Mouse (Mus musculus) stomach, embryonic 14.5 days (tissue): ENCODE measurements around the gene Cyp2w1. TPM values are rescaled to one million over a fixed set of nuclear protein-coding genes. Genes with fewer than 3 reads are reported as not detected.

Experiments used
- ATAC-seq: fragments of 200-750 bp; cut with Nextera tagmentation; 2 replicates; pipeline ENCODE4 v1.8.0; 2017; ENCODE audit warnings: low read depth, moderate TSS enrichment; ENCODE audit not compliant: insufficient number of reproducible peaks, insufficient read depth, low FRiP score
- H3K27ac ChIP-seq: fragments of 300-500 bp; sonication (generic); 2 replicates; pipeline ENCODE4 v1.5.1; 2014; ENCODE audit warnings: mild to moderate bottlenecking, low read length, moderate library complexity, mixed read lengths
- H3K27me3 ChIP-seq: fragments of 300-500 bp; sonication (generic); 2 replicates; pipeline ENCODE4 v1.6.1; 2014; ENCODE audit warnings: low read length, control low read depth, mixed read lengths; ENCODE audit not compliant: control insufficient read depth, insufficient read depth
- H3K36me3 ChIP-seq: fragments of 300-500 bp; sonication (generic); 2 replicates; pipeline ENCODE4 v1.6.1; 2014; ENCODE audit warnings: mild to moderate bottlenecking, control low read depth, low read length, moderate library complexity, mixed read lengths; ENCODE audit not compliant: control insufficient read depth, insufficient read depth
- H3K4me1 ChIP-seq: fragments of 300-500 bp; sonication (generic); 2 replicates; pipeline ENCODE4 v1.6.1; 2014; ENCODE audit warnings: low read length, control low read depth, mixed read lengths; ENCODE audit not compliant: control insufficient read depth, insufficient read depth
- H3K4me2 ChIP-seq: fragments of 300-500 bp; sonication (generic); replicated peaks from 2 replicates; pipeline ENCODE4 v1.6.1; 2014; ENCODE audit warnings: low read depth, low read length, control low read depth
- H3K4me3 ChIP-seq: fragments of 300-500 bp; sonication (generic); 2 replicates; pipeline ENCODE4 v1.5.1; 2014; ENCODE audit warnings: low read depth, low read length, control low read depth
- H3K9ac ChIP-seq: fragments of 300-500 bp; sonication (generic); replicated peaks from 2 replicates; pipeline ENCODE4 v1.6.1; 2014; ENCODE audit warnings: low read depth, mild to moderate bottlenecking, control low read depth, low read length, moderate library complexity, mixed read lengths
- H3K9me3 ChIP-seq: fragments of 300-500 bp; sonication (generic); 2 replicates; pipeline ENCODE4 v1.6.1; 2016; ENCODE audit warnings: low read depth, low read length, control low read depth; ENCODE audit not compliant: control insufficient read depth
- WGBS: fragments of 180-500 bp; shearing (Covaris S2); extraction: QIAGEN DNeasy Blood & Tissue Kit; methylation state at CpG from one replicate; pipeline ENCODE4 v1.1.7; 2014; 5-methylcytosine and 5-hydroxymethylcytosine counted together
- polyA plus RNA-seq: library from polyadenylated mRNA; unstranded; fragments of >200 nt; fragmentation: Nextera tagmentation; extraction: Ambion mirVana; gene quantifications from 2 replicates; pipeline ENCODE4 v1.2.1, GENCODE M21; 2014

Gene Cyp2w1
- polyA plus RNA-seq, 1 experiment from 2014 or later: 6.8 TPM

DNA sequence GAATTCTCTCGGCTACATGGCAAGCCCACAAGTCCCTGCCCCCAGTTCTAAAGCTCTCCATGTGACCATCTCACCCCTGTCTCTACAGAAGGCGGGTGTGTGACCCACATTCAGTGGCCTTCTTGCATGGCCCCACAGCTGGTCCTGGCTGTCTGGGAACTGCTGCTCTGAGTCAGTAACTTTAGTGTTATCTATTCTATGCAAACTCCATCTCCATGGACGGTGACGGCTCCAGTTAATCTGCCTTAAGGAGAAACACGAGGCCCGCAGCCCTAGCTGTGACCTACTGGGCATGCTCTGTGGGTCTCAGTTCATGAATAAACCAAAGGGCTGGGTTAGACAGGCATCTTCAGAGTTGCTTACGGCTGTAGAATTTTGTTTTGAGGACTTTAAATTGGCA lies 42.0 kb downstream of the Cyp2w1 start:
- Histone ChIP-seq H3K27ac (no peak overlapping the region), H3K9ac (no peak overlapping the region), H3K4me3 (no peak overlapping the region), H3K36me3 (no peaks in the 10 kb centered on the region), H3K4me2 (no peak overlapping the region), H3K9me3 (no peaks in the 10 kb centered on the region), H3K27me3 (no peaks in the 10 kb centered on the region), H3K4me1 (peaks cover 8% of the 10 kb centered on the region)
- no peak for ATAC-seq
- 62% methylated on average over 7 of the region's 7 CpGs for WGBS

DNA sequence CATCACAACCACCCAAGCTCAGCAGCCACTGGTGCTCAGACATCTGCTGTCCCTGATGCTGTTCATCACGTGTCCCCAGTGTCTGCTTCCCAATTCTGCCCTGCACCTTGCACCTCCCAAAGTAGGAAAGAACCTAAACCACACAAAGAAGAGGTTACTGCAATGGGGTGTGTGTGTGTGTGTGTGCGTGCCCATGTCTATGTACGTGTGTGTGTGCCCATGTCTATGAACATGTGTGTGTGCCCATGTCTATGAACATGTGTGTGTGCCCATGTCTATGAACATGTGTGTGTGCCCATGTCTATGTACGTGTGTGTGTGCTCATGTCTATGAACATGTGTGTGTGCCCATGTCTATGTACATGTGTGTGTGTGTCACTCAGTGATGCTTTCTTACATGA lies 43.1 kb downstream of the Cyp2w1 start:
- Histone ChIP-seq H3K4me2 (no peak overlapping the region), H3K4me1 (no peaks in the 10 kb centered on the region), H3K9ac (no peak overlapping the region), H3K9me3 (no peaks in the 10 kb centered on the region), H3K27me3 (no peaks in the 10 kb centered on the region), H3K27ac (no peak overlapping the region), H3K36me3 (no peaks in the 10 kb centered on the region), H3K4me3 (no peak overlapping the region)
- ATAC-seq: no peak
- 92% methylated on average over 4 of the region's 4 CpGs for WGBS

DNA sequence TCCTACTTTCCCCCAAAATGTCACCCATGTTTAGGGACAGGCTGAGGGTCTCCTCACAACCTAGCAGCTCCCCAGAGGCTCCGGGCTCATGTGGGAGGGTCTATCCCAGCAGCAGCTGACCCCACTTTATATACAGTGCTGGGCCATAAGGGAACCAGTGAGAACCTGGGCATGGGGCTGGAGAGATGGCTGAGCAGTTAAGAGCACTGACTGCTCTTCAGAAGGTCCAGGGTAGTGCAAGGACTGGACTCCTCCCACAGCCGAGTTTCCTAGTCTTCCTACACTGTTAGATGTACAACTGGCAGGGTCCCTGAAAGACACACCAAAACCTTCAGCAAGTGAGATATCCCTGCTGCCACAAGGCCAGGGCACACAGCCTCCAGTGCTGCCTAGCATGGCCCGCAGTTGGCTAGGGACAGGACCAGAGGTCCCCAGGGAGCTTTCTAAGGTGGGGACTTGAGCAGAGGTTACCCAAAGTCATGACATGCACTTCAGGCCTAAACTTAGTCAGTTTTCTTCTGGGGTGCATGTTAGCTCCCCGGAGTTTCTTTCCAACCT lies 45.0 kb downstream of the Cyp2w1 start:
- 88% methylated on average over 4 of the region's 4 CpGs for WGBS
- ATAC-seq: no peak
- no peaks in the 10 kb centered on the region for H3K4me1 ChIP-seq
- H3K9ac ChIP-seq: no peak overlapping the region
- no peaks in the 10 kb centered on the region for H3K9me3 ChIP-seq
- H3K4me3 ChIP-seq: no peak overlapping the region
- H3K27me3 ChIP-seq: no peaks in the 10 kb centered on the region
- H3K36me3 ChIP-seq: no peaks in the 10 kb centered on the region
- no peak overlapping the region for H3K27ac ChIP-seq
- H3K4me2 ChIP-seq: no peak overlapping the region

DNA sequence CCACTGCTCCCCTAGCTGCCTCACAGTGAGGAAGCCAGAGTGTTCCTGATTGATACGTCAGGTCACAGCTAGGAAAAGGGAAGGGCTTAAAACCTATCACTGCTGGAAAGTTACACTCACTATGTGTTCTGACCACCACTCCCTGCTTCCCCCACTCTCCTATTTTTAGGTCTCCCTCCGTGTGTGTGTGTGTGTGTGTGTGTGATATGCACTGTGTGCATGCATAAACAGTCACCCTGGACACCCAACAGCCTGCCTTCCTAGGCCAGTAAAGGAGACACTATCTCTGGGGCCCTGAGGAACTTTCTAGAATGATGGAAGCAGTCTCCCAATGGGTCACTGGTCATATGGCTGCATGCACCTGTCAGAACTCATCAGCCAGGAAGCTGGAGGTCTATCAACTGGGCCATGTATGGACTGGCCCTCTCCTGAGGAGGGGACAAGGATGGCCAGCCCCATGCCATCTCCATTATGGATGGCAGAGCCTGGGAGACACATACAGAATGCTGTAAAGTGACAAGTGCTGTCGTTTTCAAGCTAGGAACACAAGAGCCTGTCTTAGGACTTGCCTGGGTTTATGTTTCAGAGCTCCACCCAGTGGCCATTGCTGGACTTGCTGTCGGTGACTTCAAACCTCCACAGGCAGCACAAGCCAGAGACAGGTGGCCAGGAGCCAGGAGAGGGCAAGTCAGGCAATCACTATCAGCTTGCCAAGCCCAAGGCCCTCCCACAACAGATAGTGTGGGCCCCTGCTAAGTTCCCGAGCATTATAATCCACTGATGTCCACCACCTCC lies 45.7 kb downstream of the Cyp2w1 start:
- no peaks in the 10 kb centered on the region for H3K9me3 ChIP-seq
- H3K36me3 ChIP-seq: no peaks in the 10 kb centered on the region
- 41% methylated on average over 5 of the region's 5 CpGs for WGBS
- peak; percentile 79 for ATAC-seq
- H3K27ac ChIP-seq: no peak overlapping the region
- no peak overlapping the region for H3K4me2 ChIP-seq
- H3K4me1 ChIP-seq: no peaks in the 10 kb centered on the region
- no peak overlapping the region for H3K9ac ChIP-seq
- H3K27me3 ChIP-seq: no peaks in the 10 kb centered on the region
- H3K4me3 ChIP-seq: no peak overlapping the region

DNA sequence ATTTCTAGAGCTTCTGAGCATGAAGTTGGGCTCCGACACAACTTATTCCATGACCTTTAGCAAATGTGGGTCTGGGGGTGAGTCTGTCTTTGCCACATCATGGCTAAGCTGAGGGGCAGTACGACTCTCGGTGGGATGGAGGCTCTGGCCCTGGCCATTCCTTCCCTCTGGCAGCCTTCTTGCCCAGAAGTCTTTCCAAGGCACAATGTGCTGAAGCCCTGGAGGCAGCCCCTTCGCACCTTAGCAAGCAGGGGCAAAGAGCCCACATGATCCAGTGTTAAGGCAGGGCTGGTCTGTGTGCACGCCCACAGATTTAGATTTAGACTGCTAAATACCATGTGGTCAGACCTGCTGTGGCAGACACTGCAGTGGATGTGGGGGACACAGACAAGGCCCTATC lies 46.4 kb downstream of the Cyp2w1 start:
- Histone ChIP-seq H3K4me3 (no peak overlapping the region), H3K27me3 (no peaks in the 10 kb centered on the region), H3K9me3 (no peaks in the 10 kb centered on the region), H3K9ac (no peak overlapping the region), H3K4me1 (no peaks in the 10 kb centered on the region), H3K27ac (no peak overlapping the region), H3K36me3 (no peaks in the 10 kb centered on the region), H3K4me2 (no peak overlapping the region)
- no peak for ATAC-seq
- 79% methylated on average over 5 of the region's 5 CpGs for whole genome bisulfite sequencing

DNA sequence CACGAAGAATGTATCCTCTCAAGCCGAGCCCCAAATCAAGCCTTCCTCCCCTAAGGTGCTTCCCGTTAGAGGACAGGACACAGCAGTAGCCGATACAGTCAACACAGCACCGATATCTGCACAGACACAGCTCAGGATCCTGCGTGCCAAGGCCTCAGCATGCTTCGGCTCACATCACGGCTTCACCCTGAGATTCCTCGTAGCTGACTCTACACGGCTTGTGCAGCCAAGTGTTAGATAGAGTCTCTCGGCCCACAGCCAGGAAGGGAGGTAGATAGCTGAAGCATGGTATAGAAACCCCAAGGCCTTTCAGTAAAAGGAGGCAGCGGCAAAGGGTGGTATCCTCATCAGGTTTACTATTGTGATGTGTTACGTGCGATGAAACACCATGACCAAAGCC lies 47.6 kb downstream of the Cyp2w1 start:
- no peak overlapping the region for H3K9ac ChIP-seq
- no peak overlapping the region for H3K4me2 ChIP-seq
- 89% methylated on average over 14 of the region's 14 CpGs for WGBS
- no peak overlapping the region for H3K4me3 ChIP-seq
- no peaks in the 10 kb centered on the region for H3K36me3 ChIP-seq
- H3K9me3 ChIP-seq: no peaks in the 10 kb centered on the region
- 0 out of 2 replicates have a peak, but pooled peaks cover under 1% of the 10 kb centered on the region for H3K4me1 ChIP-seq
- ATAC-seq: no peak
- H3K27me3 ChIP-seq: no peaks in the 10 kb centered on the region
- no peak overlapping the region for H3K27ac ChIP-seq

DNA sequence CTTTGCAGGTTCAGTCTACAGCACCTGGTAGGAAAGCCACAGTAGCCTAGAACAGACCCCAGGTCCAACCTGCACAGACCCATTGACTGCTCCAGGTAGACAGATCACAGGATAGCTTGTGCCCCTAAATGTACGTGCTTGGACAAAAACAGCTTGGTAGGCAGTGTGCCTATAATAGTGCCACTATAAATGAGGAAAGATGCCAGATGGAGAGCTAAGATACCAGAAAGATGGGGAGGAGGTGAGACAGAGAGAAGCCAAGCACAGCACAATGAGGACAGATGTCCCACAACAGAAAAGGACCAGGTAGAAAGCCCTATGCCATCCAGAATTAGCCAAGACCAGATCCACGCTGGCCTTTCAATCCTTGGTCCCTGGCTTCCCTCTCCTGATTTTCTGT lies 49.7 kb downstream of the Cyp2w1 start:
- Histone ChIP-seq H3K9ac (no peak overlapping the region), H3K4me3 (no peak overlapping the region), H3K9me3 (no peaks in the 10 kb centered on the region), H3K36me3 (no peaks in the 10 kb centered on the region), H3K27me3 (no peaks in the 10 kb centered on the region), H3K4me2 (no peak overlapping the region), H3K4me1 (0 out of 2 replicates have a peak, but pooled peaks cover 2% of the 10 kb centered on the region), H3K27ac (no peak overlapping the region)
- no peak for ATAC-seq
- 93% methylated on average over 2 of the region's 2 CpGs for WGBS

DNA sequence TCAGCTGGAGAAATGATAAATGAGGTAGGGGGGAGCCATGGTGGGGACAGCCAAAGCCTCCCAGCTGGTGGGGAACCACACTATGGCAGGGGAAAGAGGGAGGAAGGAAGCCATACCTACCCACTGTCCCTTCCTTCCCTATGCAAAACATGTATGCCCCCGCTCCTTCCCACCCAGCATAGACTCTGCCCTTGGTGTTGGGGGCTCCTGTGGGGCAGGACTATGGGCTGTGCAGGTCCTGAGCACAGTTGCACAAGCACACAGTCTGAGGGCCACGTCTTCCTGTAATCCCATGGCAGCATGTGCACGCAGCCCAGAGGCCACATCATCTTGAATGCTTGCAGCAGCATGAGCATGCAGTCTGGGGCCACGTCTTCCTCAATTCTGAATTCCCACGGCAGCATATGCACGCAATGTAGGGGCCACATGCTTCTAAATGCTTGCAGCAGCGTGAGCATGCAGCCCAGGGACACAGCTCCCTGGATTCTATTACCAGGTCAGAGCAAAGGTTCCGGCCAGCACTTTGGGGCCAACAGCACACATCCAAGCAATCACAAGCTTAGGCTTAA lies 51.4 kb downstream of the Cyp2w1 start:
- WGBS: 84% methylated on average over 8 of the region's 8 CpGs
- Histone ChIP-seq H3K4me2 (no peak overlapping the region), H3K9me3 (no peaks in the 10 kb centered on the region), H3K9ac (no peak overlapping the region), H3K36me3 (no peaks in the 10 kb centered on the region), H3K27ac (no peak overlapping the region), H3K4me3 (no peak overlapping the region), H3K4me1 (0 out of 2 replicates have a peak, but pooled peaks cover 2% of the 10 kb centered on the region), H3K27me3 (no peaks in the 10 kb centered on the region)
- no peak for ATAC-seq
